ENCODE assay signal across 9 mouse cellular contexts in the genomic region with DNA sequence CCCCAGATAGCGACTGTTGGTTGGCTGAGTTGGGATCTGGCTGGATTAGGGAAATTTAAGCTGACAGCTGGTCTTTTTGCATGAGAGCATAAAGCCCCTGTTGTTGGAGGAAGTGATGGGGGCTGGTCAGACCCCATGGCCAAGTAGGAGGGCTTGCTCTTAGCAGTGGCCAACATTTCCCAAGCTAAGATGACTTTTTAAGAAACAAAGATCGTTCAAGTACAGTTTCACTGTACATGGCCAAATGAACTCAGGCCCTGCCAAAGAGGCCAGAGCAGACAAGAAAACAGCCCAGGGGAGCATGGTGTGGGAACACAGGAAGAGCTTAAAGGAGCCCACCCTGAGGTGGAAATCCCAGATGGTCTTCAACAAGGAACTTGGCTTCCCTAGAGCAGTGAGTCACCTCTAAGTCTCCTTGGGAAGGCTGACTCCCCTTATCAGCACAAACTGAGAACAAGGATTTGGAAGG.
DNase-seq lines count a peak whose midpoint lies in the region; ATAC-seq and TF ChIP-seq lines count a peak whose summit lies in the region.
"Had no signal": no experiment of that assay in that cellular context is flagged by ENCODE, and none has a peak within 500 bp of the region (broad histone marks: within the 10 kb centered on the region; RNA-seq: fewer than 3 reads in every experiment).

No protein-coding gene starts in this region.

- no peaks in the 10 kb centered on the region for H3K36me3 ChIP-seq in lung, postnatal 0 days (ENCODE audit: insufficient read depth, low read length)
- no peaks in the 10 kb centered on the region for H3K36me3 ChIP-seq in hindbrain, embryonic 16.5 days (ENCODE audit: control insufficient read depth, insufficient read depth, low read length)
- H3K36me3 ChIP-seq in stomach, embryonic 16.5 days (ENCODE audit: control insufficient read depth, insufficient read depth, low read length), result no peaks in the 10 kb centered on the region

- no peak overlapping the region for H3K4me3 ChIP-seq in lung, postnatal 0 days (ENCODE audit: low read depth, low read length)
- no peak overlapping the region for H3K4me3 ChIP-seq in hindbrain, embryonic 16.5 days (ENCODE audit: low read length)
- no peak overlapping the region for H3K4me3 ChIP-seq in stomach, embryonic 16.5 days (replicated peaks; ENCODE audit: low read length)

- H3K27me3 ChIP-seq in lung, postnatal 0 days (replicated peaks; ENCODE audit: insufficient read depth, low read length), result no peaks in the 10 kb centered on the region
- H3K27me3 ChIP-seq in hindbrain, embryonic 16.5 days (replicated peaks; ENCODE audit: control insufficient read depth, insufficient read depth, low read length), result no peaks in the 10 kb centered on the region
- H3K27me3 ChIP-seq in stomach, embryonic 16.5 days (ENCODE audit: control insufficient read depth, insufficient read depth, low read length), result no peaks in the 10 kb centered on the region

- TF ChIP-seq EP300 in lung, postnatal 0 days (IDR thresholded peaks at IDR 0.05), result no peak

- peak; percentile 67 to 77 for DNase-seq in cerebellum, postnatal 14 days
- DNase-seq in cerebellum, adult 11 months, result no peak
- no peak for DNase-seq in lung, postnatal 0 days (ENCODE audit: low spot score)
- no peak for DNase-seq in lung, postnatal 25 days (ENCODE audit: low spot score)
- no peak for DNase-seq in spleen, postnatal 36 days (ENCODE audit: low spot score in 2 of 2)
- DNase-seq in right cerebral cortex, adult 18-20 months, result no peak

- H3K4me2 ChIP-seq in lung, postnatal 0 days (replicated peaks; ENCODE audit: low read depth, low read length), result no peak overlapping the region
- H3K4me2 ChIP-seq in hindbrain, embryonic 16.5 days (ENCODE audit: low read length), result no peak overlapping the region
- H3K4me2 ChIP-seq in stomach, embryonic 16.5 days (ENCODE audit: low read depth, low read length), result no peak overlapping the region

- no peak for TF ChIP-seq CTCF in lung, postnatal 0 days (IDR thresholded peaks at IDR 0.05)

- H3K4me1 ChIP-seq in lung, postnatal 0 days (ENCODE audit: insufficient read depth, low read depth, low read length), result no peaks in the 10 kb centered on the region
- no peaks in the 10 kb centered on the region; the same call in 1 of the 2 replicates for H3K4me1 ChIP-seq in hindbrain, embryonic 16.5 days (ENCODE audit: control insufficient read depth, insufficient read depth, low read depth, low read length)
- 0 out of 2 replicates have a peak, but pooled peaks cover 5% of the 10 kb centered on the region for H3K4me1 ChIP-seq in stomach, embryonic 16.5 days (ENCODE audit: control insufficient read depth, insufficient read depth, low read length)

- H3K9me3 ChIP-seq in lung, postnatal 0 days (ENCODE audit: low read length), result no peaks in the 10 kb centered on the region
- no peaks in the 10 kb centered on the region for H3K9me3 ChIP-seq in hindbrain, embryonic 16.5 days (ENCODE audit: control insufficient read depth, low read length)
- H3K9me3 ChIP-seq in stomach, embryonic 16.5 days (replicated peaks; ENCODE audit: control insufficient read depth, low read length), result peaks cover 6% of the 10 kb centered on the region; the same call in 1 of the 2 replicates

- WGBS in lung, postnatal 0 days, result 46% methylated on average over 2 of the region's 2 CpGs
- WGBS in hindbrain, embryonic 16.5 days, result 56% methylated on average over 2 of the region's 2 CpGs
- WGBS in stomach, embryonic 16.5 days, result 44% methylated on average over 2 of the region's 2 CpGs

- H3K9ac ChIP-seq in lung, postnatal 0 days (replicated peaks; ENCODE audit: low read depth), result no peak overlapping the region
- no peak overlapping the region for H3K9ac ChIP-seq in hindbrain, embryonic 16.5 days (ENCODE audit: low read depth, low read length)
- H3K9ac ChIP-seq in stomach, embryonic 16.5 days (ENCODE audit: low read length), result no peak overlapping the region

- no peak overlapping the region for H3K27ac ChIP-seq in lung, postnatal 0 days (ENCODE audit: low read length)
- H3K27ac ChIP-seq in hindbrain, embryonic 16.5 days (ENCODE audit: low read depth, low read length), result peak overlapping the region; percentile 45
- peak overlapping the region; percentile 78 for H3K27ac ChIP-seq in stomach, embryonic 16.5 days (ENCODE audit: low read length)
- H3K27ac ChIP-seq: kidney, postnatal 0 days had no signal

- ATAC-seq in lung, postnatal 0 days, result peak; percentile 57; the same call in 1 of the 2 replicates
- ATAC-seq in hindbrain, embryonic 16.5 days, result peak; percentile 92
- peak; percentile 71; the same call in 1 of the 2 replicates for ATAC-seq in stomach, embryonic 16.5 days (ENCODE audit: insufficient read depth, low FRiP score)

Comparison
In these comparisons a context has a peak if more than half of its experiments do, and no peak if none do; other contexts are left out.
1. DNase-seq: peak in cerebellum, postnatal 14 days (2 of 2); none in cerebellum, adult 11 months (single experiment), lung, postnatal 0 days (single experiment), lung, postnatal 25 days (single experiment), spleen, postnatal 36 days (0 of 2) and right cerebral cortex, adult 18-20 months (single experiment).
2. Peak in every context shown above with its lines, with median percentiles within 50 percentile points of each other: ATAC-seq.